Mouse (Mus musculus): ENCODE results near the gene Cdcp2.
"Not testable (repeated sequence)": the region's sequence is repeated elsewhere in the genome, so short reads cannot be mapped to it uniquely, and the experiment has no call there.

Cdcp2 gene

GRCm38 (mm10) chr4:107091696-107092095 lies 5.0 kb upstream of the Cdcp2 start:
- no peak for DNase-seq (ENCODE audit: low read depth, low spot score)

- peak; percentile 53 for DNase-seq (ENCODE audit: low read depth, low spot score)
Measured at GRCm38 (mm10) chr4:107094484-107095187, 2.1 kb upstream of the Cdcp2 start.

- DNase-seq (ENCODE audit: low read depth, low spot score): no peak
Measured at GRCm38 (mm10) chr4:107096043-107096442, 648 bp upstream of the Cdcp2 start.

GRCm38 (mm10) chr4:107097871-107098270 lies 1.2 kb downstream of the Cdcp2 start:
- peak; percentile 26 for DNase-seq (ENCODE audit: low read depth, low spot score)

DNA sequence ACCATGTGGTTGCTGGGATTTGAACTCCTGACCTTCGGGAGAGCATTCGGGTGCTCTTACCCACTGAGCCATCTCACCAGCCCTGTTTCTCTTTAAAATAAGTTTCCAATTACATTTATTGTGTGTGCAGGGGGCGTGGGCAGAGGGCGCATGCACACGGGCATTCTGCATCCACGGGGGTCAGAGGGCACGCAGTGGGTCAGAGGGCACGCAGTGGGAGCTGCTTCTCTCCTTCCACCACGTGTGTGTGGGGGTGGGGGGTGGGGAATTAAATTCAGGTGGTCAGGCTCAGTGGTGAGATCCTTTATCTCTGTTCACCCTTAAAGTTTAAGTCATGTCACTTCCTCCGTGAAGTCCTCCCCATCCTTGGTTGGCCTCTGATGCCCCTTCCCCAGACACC lies 1.7 kb downstream of the Cdcp2 start:
- no peak for DNase-seq (ENCODE audit: low read depth, low spot score)

DNA sequence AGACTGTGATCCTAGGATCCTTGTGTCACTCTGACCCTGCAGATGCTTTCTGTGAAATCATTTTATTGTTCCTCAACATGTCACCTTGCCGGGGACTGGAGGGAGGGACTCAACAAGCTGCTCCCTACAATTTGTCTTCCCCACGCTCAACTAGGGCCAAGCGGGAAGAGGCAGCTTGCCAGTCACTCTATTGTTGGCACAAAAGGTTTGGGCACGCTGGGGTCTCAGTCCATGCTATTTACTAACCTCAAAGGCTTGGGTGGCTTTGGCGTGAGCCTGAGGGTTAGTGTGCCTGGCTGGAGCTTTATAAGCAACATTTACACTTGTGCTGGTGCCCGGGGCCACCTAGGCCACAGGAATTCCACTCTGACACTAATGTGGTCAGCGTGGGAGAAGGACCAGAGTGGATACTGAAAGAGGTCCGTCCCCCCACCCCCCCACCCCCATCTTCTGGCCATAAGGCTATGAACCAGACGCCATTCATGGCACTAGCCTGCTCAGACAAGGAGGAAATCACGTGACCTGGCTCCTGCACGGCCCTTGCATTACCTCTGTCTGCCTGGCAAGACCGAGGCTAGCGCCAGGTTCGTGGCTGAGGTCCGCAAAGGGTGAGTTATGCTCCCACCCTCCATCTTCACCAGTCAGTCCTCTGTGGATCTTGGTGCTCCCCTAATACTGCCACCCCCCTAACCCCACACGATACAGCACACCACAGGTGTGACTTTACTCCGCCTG lies 2.3 kb downstream of the Cdcp2 start:
- DNase-seq (ENCODE audit: low read depth, low spot score): peak; percentile 43

DNA sequence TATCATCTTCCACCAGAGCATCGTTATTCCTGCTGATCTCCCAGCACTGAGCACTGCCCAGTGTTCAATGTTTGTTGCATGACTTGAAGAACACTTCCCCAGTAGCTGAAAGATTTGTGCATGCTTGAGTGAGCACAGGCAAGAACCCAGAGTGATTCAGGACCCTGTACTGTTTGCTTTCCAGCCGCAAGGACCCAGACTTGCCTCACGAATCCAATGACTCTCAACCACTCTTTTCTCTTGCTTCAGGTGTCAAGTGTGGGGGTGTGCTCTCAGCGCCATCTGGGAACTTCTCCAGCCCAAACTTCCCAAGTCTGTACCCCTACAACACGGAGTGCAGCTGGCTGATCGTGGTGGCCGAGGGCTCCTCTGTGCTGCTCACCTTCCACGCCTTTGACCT lies 5.5 kb downstream of the Cdcp2 start:
- no peak for DNase-seq (ENCODE audit: low read depth, low spot score)

- DNase-seq (ENCODE audit: low read depth, low spot score): no peak
Measured at GRCm38 (mm10) chr4:107106777-107107176, 10.1 kb downstream of the Cdcp2 start.

DNA sequence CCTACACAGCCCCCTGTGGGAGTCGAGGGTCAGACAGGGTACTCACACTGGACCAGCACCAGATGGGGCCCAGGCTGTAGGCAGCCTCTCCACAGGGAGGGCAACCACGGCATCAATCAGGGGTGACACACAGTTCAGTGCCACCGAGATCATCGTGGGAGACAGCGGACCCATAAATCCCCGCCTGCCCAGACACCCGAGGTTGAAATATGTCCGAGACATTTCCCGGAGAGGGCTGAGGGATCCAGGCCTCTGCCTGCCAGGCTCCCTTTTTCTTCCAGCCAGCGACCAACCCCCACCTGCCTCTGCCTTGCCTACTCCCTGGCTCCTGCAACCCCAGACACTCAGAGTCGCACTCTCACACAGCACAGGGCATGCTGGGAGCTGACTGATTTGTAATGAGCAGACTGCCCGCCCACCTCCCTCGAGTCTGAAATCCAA lies 11.6 kb downstream of the Cdcp2 start:
- peak; percentile 40 for DNase-seq (ENCODE audit: low read depth, low spot score)

- not testable (repeated sequence) for DNase-seq (ENCODE audit: low read depth, low spot score)
Measured at GRCm38 (mm10) chr4:107109181-107109580, 12.5 kb downstream of the Cdcp2 start.

DNA sequence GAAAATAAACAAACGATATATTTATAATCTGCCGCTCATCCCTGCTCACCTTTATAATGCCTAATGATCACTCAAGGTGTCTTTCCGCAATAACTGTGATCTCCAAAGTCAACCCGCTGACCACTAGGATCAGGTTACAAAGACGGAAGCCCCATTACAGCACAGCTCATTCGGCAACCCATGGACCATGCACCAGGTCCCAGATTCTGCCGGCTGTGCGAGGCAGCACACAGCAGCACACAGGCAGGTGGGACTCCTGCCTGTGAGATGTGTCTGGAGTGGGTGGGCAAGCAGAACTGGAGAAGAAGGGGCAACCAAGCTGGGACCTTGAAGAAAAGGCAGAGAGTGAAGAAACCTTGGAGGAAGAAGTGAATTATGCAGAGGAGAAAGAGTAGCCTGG lies 17.6 kb downstream of the Cdcp2 start:
- DNase-seq (ENCODE audit: low read depth, low spot score): no peak

- no peak for DNase-seq (ENCODE audit: low read depth, low spot score)
Measured at GRCm38 (mm10) chr4:107117741-107118385, 21.2 kb downstream of the Cdcp2 start.

DNA sequence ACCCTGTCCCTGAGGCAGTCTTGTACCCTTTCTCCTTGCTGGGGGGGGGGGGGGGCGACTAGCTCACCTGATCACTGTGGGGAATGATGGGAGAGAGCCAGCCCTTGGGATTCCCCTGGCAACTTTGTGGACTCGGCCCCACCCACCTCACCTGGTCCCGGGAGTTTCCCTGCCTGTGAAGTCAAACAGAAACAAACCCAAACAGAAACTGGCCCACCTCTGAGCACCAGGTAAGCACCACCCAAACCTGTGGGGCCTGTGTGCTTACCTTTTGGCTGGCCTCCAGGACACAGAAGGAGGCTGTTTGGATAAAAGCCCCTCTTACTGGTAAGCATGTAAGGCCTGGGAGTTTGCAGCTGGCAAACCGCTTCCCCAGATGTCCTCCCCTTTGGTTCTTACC lies 22.4 kb downstream of the Cdcp2 start:
- no peak for DNase-seq (ENCODE audit: low read depth, low spot score)

- DNase-seq (ENCODE audit: low read depth, low spot score): no peak
Measured at GRCm38 (mm10) chr4:107120676-107121075, 24.0 kb downstream of the Cdcp2 start.

- peak; percentile 26 for DNase-seq (ENCODE audit: low read depth, low spot score)
Measured at GRCm38 (mm10) chr4:107121165-107121943, 24.7 kb downstream of the Cdcp2 start.

DNA sequence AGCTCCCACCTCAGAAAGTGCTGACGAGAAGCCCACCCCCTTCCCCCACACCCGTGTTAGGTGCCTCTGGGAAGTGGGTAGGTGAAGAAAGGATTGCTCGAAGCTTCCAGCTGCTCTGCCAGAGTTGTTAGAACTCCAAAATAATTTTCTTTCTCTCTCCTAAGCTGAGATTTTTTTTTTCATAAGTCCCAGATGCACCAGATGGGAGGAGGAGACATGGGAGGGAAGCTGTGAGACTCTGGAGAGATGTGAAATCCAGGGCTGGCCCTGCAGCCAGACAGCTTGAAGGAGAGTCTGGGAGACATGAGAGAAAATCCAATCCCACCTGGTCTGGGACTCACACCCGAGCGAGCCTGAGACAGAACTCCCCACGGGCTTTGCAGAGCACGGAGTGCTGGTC lies 27.7 kb downstream of the Cdcp2 start:
- no peak for DNase-seq (ENCODE audit: low read depth, low spot score)

- DNase-seq (ENCODE audit: low read depth, low spot score): no peak
Measured at GRCm38 (mm10) chr4:107125101-107125500, 28.4 kb downstream of the Cdcp2 start.

GRCm38 (mm10) chr4:107126389-107126788 lies 29.7 kb downstream of the Cdcp2 start:
- DNase-seq (ENCODE audit: low read depth, low spot score): no peak

DNA sequence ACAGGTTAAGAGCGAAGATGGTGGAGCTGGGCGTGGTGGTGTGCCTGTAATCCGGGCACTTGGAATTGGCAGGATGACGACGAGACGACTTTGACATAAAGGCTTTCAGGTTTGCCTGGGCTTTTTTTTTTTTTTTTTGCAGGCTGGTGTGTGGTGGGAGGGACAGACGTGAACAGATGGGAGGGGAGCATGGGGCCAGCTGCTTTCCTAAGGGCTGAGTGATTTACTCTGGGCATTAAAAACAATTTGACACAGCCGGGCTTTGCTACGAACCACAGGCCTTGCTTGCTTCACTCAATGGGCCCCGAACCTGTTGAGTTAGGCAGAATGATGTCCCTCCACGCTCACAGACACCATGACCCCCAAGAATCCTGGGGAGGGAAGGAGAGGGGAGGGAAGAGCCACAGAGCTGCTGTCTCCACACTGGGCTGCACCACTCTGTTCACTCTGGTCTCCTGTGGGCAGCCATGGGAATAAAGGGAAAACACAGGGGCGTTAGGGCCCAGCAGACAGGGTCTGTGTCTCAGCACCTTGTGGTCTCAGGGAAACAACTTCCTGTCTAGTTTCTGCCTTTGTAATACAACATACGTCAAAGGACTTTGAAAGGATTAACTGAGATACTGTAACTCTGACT lies 30.3 kb downstream of the Cdcp2 start:
- DNase-seq (ENCODE audit: low read depth, low spot score): no peak

GRCm38 (mm10) chr4:107127901-107128669 lies 31.4 kb downstream of the Cdcp2 start:
- DNase-seq (ENCODE audit: low read depth, low spot score): peak; percentile 31

- no peak for DNase-seq (ENCODE audit: low read depth, low spot score)
Measured at GRCm38 (mm10) chr4:107129373-107129772, 32.7 kb downstream of the Cdcp2 start.

All from ES-CJ7 (cell line).